Mouse (Mus musculus) forelimb bud, embryonic 11.5 days (tissue): ENCODE data around the gene Tdrd3.

Experiments
- DNase-seq: peaks from one replicate; pipeline ENCODE4 v3.0.0-alpha.2; 2012; ENCODE audit warnings: low read depth, low spot score

Gene Tdrd3

GRCm38 (mm10) chr14:87415808-87416721 is at the start of gene Tdrd3:
Gene Tdrd3 (plus strand): TSS chr14:87416639.
- peak; percentile 94 for DNase-seq

- no peak for DNase-seq
Observed at GRCm38 (mm10) chr14:87367169-87367568, 49.3 kb upstream of the Tdrd3 start.

- no peak for DNase-seq
Observed at GRCm38 (mm10) chr14:87383041-87383440, 33.4 kb upstream of the Tdrd3 start.

GRCm38 (mm10) chr14:87384288-87385268 is 31.9 kb upstream of the Tdrd3 start:
- no peak for DNase-seq

DNA sequence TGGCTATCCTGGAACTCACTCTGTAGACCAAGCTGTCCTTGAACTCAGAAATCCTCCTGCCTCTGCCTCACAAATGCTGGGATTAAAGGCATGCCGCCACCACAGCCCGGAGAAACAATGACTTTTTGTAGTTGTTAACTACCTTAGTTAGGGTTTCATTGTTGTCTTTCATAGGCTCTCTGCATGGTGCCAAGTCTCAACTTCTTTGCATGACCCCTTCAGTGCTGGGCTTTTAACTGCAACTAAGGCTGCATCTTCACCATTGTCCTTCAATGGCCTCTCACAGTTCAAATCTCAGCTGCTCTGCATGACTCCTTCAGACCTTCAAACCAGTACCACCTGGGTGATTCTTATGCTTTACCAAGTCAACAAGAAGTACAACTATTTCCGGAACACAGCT is 23.3 kb upstream of the Tdrd3 start:
- DNase-seq: no peak

- DNase-seq: no peak
Observed at GRCm38 (mm10) chr14:87396643-87397042, 19.8 kb upstream of the Tdrd3 start.

DNA sequence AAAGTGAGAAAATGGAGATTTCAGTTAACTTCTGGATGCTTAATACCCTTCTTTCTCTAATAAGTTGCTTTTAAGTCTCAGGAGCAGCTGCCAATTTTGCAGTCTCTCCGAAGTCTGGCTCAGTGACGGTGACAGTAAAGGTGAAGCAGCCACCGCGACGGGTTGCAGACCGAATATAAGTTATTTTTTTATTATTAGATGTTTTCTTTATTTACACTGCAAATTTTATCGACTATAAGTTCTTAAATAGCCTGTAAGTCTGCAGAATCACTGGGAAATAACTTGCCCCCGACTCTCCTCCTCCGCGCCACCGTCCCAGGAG is 992 bp upstream of the Tdrd3 start:
- no peak for DNase-seq

DNA sequence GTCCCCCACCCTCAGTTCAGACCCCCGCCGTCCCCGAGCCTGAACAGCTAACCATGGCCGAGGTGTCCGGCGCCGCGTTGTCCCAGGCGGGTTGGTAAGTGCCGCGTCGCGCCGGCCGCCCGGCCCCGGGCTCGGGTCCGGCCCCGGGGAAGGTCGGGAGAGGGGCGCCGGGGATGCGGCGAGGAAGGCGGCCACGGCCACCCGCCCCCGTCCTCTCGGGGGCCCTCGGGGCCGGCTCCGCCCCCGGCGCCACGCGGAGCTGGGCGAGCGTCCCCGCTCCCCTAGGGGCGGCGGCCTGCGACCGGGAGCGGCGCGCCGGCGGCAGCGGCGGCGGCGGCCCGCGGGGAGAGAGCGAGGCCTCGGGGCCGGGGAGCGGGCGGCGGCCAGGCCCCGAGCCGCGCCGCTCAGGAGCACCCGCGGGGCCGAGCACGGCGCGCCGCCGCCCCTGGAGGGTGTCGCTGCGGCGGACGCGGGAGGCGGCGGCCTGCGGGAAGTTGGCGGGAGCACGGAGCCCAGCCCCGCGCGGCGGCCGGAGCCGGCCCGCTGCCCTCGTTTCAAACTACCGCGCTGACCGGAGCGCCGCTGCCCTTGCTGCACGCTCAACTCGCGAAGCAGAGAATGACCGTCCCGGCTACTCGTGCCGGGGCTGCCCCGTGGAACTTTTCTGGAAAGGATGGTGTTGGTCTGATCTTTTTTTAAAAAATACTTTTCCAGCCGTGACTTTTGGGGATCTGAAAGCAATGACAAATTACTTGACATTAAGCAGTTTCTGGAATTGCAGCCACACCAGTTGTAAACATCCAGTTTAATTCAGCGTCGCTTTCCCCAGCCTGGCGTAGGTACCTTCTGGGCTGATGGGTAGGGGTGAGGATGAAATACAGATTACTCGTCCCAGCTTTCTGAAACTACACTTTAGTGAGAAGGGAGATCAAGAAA is 584 bp downstream of the Tdrd3 start:
- peak; percentile 43 for DNase-seq

- no peak for DNase-seq
Observed at GRCm38 (mm10) chr14:87417691-87418070, 1.2 kb downstream of the Tdrd3 start.

GRCm38 (mm10) chr14:87419740-87420139 is 3.3 kb downstream of the Tdrd3 start:
- no peak for DNase-seq

GRCm38 (mm10) chr14:87420576-87420975 is 4.1 kb downstream of the Tdrd3 start:
- no peak for DNase-seq

- no peak for DNase-seq
Observed at GRCm38 (mm10) chr14:87422432-87422831, 6.0 kb downstream of the Tdrd3 start.

GRCm38 (mm10) chr14:87426297-87426922 is 10.0 kb downstream of the Tdrd3 start:
- DNase-seq: no peak

GRCm38 (mm10) chr14:87427032-87427431 is 10.6 kb downstream of the Tdrd3 start:
- DNase-seq: no peak

DNA sequence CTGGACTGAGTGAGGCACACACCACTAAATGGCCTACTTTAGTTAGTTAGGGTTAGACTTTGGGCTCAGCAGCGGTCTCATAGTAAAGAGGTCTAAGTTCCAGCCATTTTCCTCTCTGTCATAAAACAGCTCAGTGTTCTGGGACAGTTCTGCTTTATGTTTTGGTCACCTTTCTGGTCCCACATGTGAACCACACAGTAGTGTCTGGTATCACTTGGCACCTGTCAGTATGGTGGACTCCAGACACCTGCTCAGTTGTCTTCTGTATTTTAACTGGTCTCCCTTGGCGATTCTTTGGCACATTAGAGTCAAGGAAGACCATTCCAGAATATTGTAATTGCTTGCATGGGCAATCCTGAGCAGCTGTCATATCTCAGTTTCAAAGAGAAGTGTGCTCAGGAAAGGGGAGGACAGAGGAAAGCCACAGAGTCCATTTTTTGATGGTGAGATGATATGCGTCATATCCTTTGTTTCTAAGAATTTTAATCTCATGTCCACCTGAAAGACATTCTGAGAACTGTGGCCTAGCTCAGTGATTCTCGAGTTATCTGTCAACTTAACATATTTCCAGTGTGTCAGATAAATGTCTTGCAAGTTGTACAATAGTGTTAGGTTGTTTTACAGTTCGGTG is 11.3 kb downstream of the Tdrd3 start:
- DNase-seq: no peak

DNA sequence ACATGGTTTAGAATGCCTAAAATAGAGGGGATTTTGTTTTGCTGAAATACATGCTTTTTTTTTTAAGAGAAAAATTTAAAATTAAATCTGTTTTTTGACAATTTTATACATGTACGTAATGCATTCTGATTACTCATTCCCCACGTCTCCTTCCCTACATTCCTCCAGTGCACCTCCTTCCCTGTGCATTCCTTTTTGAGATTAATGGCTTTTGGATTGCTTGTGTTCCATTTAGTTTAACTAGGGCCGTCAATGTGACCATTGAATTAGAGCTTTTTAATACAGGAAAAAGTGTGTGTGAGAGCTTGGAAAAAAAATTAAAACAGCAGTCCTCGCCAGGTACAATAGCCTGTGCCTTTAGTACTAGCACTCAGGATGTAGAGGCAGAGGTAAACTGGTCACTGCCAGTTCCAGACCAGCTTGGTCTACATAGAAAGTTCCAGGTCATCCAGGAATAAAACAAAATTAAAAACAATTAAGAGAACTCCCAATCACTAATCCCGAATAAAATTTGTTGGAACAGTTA is 17.0 kb downstream of the Tdrd3 start:
- DNase-seq: no peak

- DNase-seq: no peak
Observed at GRCm38 (mm10) chr14:87435382-87435781, 18.9 kb downstream of the Tdrd3 start.

- no peak for DNase-seq
Observed at GRCm38 (mm10) chr14:87439721-87440120, 23.3 kb downstream of the Tdrd3 start.

DNA sequence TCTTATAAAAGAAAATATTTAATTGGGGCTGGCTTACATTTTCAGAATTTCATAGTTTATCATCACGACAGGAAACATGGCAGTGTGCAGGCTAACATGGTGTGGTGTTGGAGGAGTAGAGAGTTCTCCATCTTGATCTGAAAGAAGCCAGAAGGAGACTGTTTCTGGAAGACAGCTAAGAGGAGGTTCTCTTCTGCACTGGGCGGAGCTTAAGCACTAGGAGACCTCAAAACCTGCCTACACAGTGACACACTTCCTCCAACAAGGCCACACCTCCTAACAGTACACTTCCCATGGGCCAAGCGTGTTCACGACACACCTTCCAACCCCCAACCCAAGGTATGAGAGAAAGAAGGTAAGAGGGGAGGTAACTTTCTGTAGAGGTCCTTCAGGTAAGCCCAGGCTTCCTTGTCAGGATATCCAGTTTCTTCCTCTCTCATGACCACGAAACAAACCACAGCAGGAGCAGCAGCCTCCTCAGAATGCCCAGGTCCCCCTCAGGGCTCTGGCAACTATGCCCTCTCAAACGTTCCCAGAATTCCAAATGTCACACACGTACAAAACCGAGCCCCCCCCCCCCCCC is 30.0 kb downstream of the Tdrd3 start:
- no peak for DNase-seq
